Mouse (Mus musculus) embryonic facial prominence, embryonic 13.5 days (tissue): ENCODE results near the gene Cdkn2b. TPM values are rescaled to one million over a fixed set of nuclear protein-coding genes. Genes with fewer than 3 reads are reported as not detected.

Experiments used
- ATAC-seq: fragments of 200-750 bp; cut with Nextera tagmentation; 2 replicates; pipeline ENCODE4 v1.8.0; 2017; ENCODE audit warnings: low read depth; ENCODE audit not compliant: insufficient number of reproducible peaks, insufficient read depth, low FRiP score, low TSS enrichment
- H3K27ac ChIP-seq: fragments of 300-500 bp; sonication (generic); 2 replicates; pipeline ENCODE4 v1.5.1; 2015; ENCODE audit warnings: moderate library complexity, mild to moderate bottlenecking, inconsistent platforms
- H3K27me3 ChIP-seq: fragments of 300-500 bp; sonication (generic); 2 replicates; pipeline ENCODE4 v1.6.1; 2015; ENCODE audit warnings: mild to moderate bottlenecking, inconsistent platforms
- H3K36me3 ChIP-seq: fragments of 300-500 bp; sonication (generic); 2 replicates; pipeline ENCODE4 v1.6.1; 2015; ENCODE audit warnings: mild to moderate bottlenecking, inconsistent platforms
- H3K4me1 ChIP-seq: fragments of 300-500 bp; sonication (generic); 2 replicates; pipeline ENCODE4 v1.6.1; 2015; ENCODE audit warnings: inconsistent platforms
- H3K4me2 ChIP-seq: fragments of 300-500 bp; sonication (generic); 2 replicates; pipeline ENCODE4 v1.6.1; 2015; ENCODE audit warnings: moderate library complexity, mild to moderate bottlenecking, inconsistent platforms
- H3K4me3 ChIP-seq: fragments of 300-500 bp; sonication (generic); 2 replicates; pipeline ENCODE4 v1.5.1; 2015; ENCODE audit warnings: mild to moderate bottlenecking, inconsistent platforms
- H3K9ac ChIP-seq: fragments of 300-500 bp; sonication (generic); 2 replicates; pipeline ENCODE4 v1.6.1; 2015; ENCODE audit warnings: mild to moderate bottlenecking, inconsistent platforms
- H3K9me3 ChIP-seq: fragments of 300-500 bp; sonication (generic); 2 replicates; pipeline ENCODE4 v1.6.1; 2016; ENCODE audit warnings: inconsistent platforms
- WGBS: fragments of 180-500 bp; shearing (Covaris S2); methylation state at CpG from one replicate; pipeline ENCODE4 v1.1.7; 2015; ENCODE audit warnings: mixed read lengths; 5-methylcytosine and 5-hydroxymethylcytosine counted together
- polyA plus RNA-seq: library from polyadenylated mRNA; unstranded; fragments of >200 nt; fragmentation: Nextera tagmentation; extraction: Ambion mirVana; gene quantifications from 2 replicates; pipeline ENCODE4 v1.2.1, GENCODE M21; 2015

The Cdkn2b gene
- polyA plus RNA-seq, 1 experiment from 2014 or later, result 1.9 TPM

DNA sequence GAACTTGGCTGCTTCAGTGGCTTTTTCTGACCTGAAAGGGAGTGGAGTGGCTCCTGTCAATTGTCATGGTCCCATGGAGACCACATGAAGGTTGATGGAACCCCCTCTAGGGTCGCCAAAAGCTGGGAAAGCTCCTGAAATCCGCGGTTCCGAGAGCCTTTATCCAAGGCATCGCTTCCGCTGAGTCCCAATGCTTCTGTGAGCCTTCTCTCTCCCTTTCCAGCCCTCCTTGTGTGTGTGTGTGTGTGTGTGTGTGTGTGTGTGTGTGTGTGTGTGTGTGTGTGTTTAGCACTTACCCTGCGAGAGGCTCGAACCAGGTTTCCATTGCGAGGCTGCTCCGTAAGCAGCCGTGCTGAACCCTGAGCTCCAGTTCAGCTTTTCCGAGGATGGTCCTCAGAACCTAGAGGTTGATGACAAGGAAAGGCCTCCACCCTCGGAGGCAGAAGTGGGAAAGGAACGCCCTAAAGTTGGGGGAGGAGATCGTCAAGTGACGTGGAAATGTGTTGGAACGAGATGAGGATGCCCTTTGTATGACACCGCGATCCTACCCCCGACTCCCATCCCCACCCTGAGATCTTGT lies 37.8 kb downstream of the Cdkn2b start:
- no peak overlapping the region for H3K9ac ChIP-seq
- H3K4me2 ChIP-seq, result no peak overlapping the region
- WGBS, result 0% methylated on average over 20 of the region's 20 CpGs
- H3K36me3 ChIP-seq, result no peaks in the 10 kb centered on the region
- no peaks in the 10 kb centered on the region for H3K9me3 ChIP-seq
- no peak overlapping the region for H3K27ac ChIP-seq
- H3K27me3 ChIP-seq, result peaks cover 93% of the 10 kb centered on the region
- H3K4me1 ChIP-seq, result no peaks in the 10 kb centered on the region
- no peak for ATAC-seq
- H3K4me3 ChIP-seq, result no peak overlapping the region

DNA sequence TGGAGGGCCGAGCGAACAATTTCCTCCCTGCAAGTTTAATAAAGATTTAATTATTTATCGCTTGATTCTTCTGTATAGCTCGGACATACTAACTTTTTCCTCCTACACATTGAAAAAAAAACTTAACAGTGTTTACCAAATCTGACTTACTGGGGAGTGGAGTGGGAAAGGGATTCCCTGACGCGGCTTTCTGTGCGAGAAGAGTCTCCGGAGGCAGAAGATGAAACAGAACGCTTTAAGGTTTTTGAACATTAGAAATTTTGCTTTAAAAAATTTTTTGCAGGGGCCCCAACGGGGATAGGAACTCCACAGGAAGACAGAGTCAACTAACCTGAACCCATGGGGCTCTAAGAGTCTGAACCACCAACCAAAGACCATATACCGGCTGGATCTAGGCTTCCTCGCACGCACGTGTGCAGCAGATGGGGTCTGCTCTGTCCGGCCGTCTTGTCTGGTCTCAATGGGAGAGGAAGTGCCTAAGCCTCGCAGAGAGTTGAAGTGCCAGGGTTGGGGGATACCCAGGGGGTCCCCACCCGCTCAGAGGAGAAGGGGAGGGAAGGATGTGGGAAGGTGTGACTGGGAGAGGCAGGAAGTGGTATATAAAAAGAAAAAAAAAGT lies 38.6 kb downstream of the Cdkn2b start:
- Histone ChIP-seq H3K9ac (no peak overlapping the region), H3K36me3 (no peaks in the 10 kb centered on the region), H3K27me3 (peaks cover 90% of the 10 kb centered on the region), H3K4me2 (no peak overlapping the region), H3K4me1 (no peaks in the 10 kb centered on the region), H3K27ac (no peak overlapping the region), H3K4me3 (no peak overlapping the region), H3K9me3 (no peaks in the 10 kb centered on the region)
- 4% methylated on average over 18 of the region's 18 CpGs for WGBS
- no peak for ATAC-seq

DNA sequence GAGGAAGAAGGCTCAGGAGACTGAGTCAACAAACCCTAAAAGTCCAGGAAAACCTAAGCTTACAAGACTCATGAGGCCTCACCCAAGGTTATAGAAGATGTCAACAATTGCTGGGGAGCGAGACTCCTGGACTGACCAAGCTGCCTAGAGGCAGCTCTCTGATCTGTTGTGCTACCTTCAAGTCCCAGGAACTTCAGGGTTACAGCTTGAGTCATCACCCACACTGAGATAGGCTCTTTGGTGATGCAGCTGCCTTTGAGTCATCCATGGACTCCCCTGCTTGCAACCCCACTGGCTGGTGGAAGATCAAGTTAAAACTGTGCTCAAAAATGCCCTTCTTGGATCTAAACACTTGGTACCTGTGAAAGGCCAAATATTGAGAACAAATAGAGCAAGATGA lies 53.1 kb downstream of the Cdkn2b start:
- no peaks in the 10 kb centered on the region for H3K9me3 ChIP-seq
- WGBS, result 57% methylated on average over 1 of the region's 1 CpGs
- no peak overlapping the region for H3K9ac ChIP-seq
- no peak for ATAC-seq
- no peak overlapping the region for H3K4me2 ChIP-seq
- H3K4me1 ChIP-seq, result no peaks in the 10 kb centered on the region
- H3K36me3 ChIP-seq, result no peaks in the 10 kb centered on the region
- H3K27ac ChIP-seq, result no peak overlapping the region
- no peak overlapping the region for H3K4me3 ChIP-seq
- H3K27me3 ChIP-seq, result no peaks in the 10 kb centered on the region; the same call in 1 of the 2 replicates

Other genes starting within 250 kb of the Cdkn2b start
- gene Mtap, start 173.9 kb downstream of the Cdkn2b start, polyA plus RNA-seq, result 91.0 and 95.2 TPM in 2 replicates
- not detected in 2 replicates for gene Cdkn2a, start 16.4 kb downstream of the Cdkn2b start, polyA plus RNA-seq